Mouse (Mus musculus): ENCODE results near the gene Tns1. TPM values are rescaled to one million over a fixed set of nuclear protein-coding genes. Genes with fewer than 3 reads are reported as not detected.

The Tns1 gene
- polyA plus RNA-seq, 1 experiment from 2014 or later, result 15.6 TPM

DNA sequence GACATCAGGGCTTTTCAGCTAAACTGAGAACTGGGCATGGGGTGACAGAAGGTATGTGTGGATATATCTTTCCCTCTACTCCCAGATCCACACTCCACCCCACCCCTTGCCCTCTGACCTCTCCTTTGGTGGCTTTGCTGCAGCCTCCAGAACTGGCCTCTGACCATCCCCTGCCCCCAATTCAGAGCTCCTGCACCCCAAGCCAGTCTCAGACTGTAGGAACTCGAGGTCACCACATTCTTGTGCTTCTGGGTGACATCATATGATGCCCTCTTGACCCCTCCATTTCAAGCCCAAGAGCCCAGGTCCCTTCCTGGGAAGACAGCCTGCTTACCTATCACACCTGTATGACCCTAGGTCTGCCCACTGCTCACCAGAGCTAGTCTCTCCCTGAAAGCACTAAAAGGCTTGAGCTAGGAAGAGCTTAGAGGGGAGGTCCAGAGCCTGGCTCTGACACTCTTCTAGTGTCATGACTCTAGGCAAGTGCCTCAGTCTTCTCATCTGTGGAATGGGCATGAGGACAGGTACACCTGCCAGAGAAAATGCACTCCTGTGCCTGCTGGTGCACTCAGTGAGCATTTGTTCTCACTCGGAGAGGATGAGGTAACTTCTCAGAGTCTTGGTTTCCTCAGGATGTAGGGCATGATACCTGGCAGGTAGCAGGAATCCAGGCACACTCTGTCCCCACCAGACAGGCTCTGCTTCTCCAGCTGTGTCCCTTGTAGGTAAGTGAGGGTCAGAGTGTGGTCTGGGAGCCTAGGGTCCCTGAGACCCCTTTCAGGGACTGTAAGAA is 214.9 kb downstream of the Tns1 start:
- H3K9ac ChIP-seq (ENCODE audit: low read length), result no peak overlapping the region
- no peak overlapping the region for H3K4me2 ChIP-seq (ENCODE audit: low read depth, low read length, severe bottlenecking)
- no peaks in the 10 kb centered on the region for H3K4me1 ChIP-seq (replicated peaks; ENCODE audit: control insufficient read depth, insufficient read depth, low read length)
- no peak for ATAC-seq (replicated peaks; ENCODE audit: low FRiP score)
- DNase-seq (ENCODE audit: low spot score), result no peak
- 65% methylated on average over 2 of the region's 2 CpGs for WGBS
- H3K36me3 ChIP-seq (ENCODE audit: control insufficient read depth, insufficient read depth, low read length), result no peaks in the 10 kb centered on the region
- H3K4me3 ChIP-seq (ENCODE audit: low read depth, low read length), result no peak overlapping the region
- H3K9me3 ChIP-seq (ENCODE audit: control insufficient read depth, low read length), result no peaks in the 10 kb centered on the region
- no peak overlapping the region for H3K27ac ChIP-seq (ENCODE audit: low read depth, low read length)
- no peaks in the 10 kb centered on the region for H3K27me3 ChIP-seq (ENCODE audit: control insufficient read depth, insufficient read depth, low read length)

DNA sequence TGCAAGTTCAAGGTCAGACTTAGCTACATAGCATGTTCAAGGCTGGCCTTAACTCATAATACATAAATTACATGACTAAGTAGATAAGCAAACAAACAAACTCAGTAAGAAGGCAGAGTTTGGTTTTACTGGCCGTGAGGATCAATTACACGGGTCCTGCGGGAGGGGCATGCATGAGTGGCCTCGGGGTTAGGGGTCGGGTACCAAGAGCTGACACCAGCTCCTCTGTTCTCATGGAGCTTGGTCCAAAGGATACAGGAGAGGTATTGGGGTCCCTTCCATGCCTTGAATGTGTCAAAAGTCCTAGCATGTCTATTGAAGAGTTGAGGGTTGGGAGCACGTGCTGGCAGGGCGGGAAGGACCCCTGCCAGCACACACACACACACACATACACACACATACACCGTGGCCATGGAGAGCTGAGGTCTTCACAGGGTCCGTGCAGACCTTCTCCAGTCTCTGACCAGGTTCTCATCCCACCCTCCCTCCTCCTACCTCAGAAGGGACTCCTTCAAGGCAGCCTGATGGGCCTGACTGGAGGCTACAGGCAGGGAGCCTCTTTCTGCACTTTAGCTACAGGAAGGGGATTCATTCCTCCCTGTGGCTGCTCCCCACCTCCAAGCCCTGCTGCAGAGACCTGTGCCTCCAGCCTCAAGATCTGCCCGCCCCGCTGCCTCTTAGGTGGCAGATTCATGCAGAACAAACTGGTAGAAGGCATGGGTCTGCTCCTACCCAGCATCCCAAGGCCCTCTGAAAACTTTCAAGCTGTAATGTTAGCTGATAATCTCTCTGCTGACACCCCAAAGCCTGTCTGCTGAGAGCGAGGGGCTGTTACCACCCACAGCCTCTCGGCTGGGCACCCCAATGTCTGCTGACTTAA is 215.9 kb downstream of the Tns1 start:
- Histone ChIP-seq H3K27ac (ENCODE audit: low read depth, low read length) (no peak overlapping the region), H3K36me3 (ENCODE audit: control insufficient read depth, insufficient read depth, low read length) (no peaks in the 10 kb centered on the region), H3K27me3 (ENCODE audit: control insufficient read depth, insufficient read depth, low read length) (no peaks in the 10 kb centered on the region), H3K4me1 (replicated peaks; ENCODE audit: control insufficient read depth, insufficient read depth, low read length) (no peaks in the 10 kb centered on the region), H3K9ac (ENCODE audit: low read length) (no peak overlapping the region), H3K4me2 (ENCODE audit: low read depth, low read length, severe bottlenecking) (no peak overlapping the region), H3K4me3 (ENCODE audit: low read depth, low read length) (no peak overlapping the region), H3K9me3 (ENCODE audit: control insufficient read depth, low read length) (no peaks in the 10 kb centered on the region)
- DNase-seq (ENCODE audit: low spot score), result no peak
- 82% methylated on average over 13 of the region's 13 CpGs for WGBS
- no peak for ATAC-seq (replicated peaks; ENCODE audit: low FRiP score)

DNA sequence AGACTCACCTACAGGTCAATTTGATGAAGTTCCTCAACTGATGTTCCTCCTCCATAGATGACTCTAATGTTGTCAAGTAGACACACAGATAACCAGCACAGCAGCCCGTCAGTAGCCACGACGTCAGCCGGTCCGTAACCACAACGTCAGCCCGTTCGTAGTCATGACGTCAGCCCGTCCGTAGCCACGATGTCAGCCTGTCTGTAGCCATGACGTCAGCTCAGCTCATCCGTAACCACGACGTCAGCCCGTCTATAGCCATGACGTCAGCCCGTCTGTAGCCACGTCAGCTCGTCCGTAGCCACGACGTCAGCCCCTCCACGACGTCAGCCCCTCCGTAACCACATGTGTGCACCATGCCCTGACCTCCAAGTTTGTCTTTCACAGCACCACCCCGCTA is 217.1 kb downstream of the Tns1 start:
- Histone ChIP-seq H3K4me1 (replicated peaks; ENCODE audit: control insufficient read depth, insufficient read depth, low read length) (0 out of 2 replicates have a peak, but pooled peaks cover 2% of the 10 kb centered on the region), H3K36me3 (ENCODE audit: control insufficient read depth, insufficient read depth, low read length) (no peaks in the 10 kb centered on the region), H3K27ac (ENCODE audit: low read depth, low read length) (no peak overlapping the region), H3K4me2 (ENCODE audit: low read depth, low read length, severe bottlenecking) (no peak overlapping the region), H3K9ac (ENCODE audit: low read length) (no peak overlapping the region), H3K4me3 (ENCODE audit: low read depth, low read length) (no peak overlapping the region), H3K27me3 (ENCODE audit: control insufficient read depth, insufficient read depth, low read length) (no peaks in the 10 kb centered on the region), H3K9me3 (ENCODE audit: control insufficient read depth, low read length) (no peaks in the 10 kb centered on the region)
- ATAC-seq (replicated peaks; ENCODE audit: low FRiP score) (no peak), DNase-seq (ENCODE audit: low spot score) (peak; percentile 46)
- 95% methylated on average over 28 of the region's 28 CpGs for WGBS

DNA sequence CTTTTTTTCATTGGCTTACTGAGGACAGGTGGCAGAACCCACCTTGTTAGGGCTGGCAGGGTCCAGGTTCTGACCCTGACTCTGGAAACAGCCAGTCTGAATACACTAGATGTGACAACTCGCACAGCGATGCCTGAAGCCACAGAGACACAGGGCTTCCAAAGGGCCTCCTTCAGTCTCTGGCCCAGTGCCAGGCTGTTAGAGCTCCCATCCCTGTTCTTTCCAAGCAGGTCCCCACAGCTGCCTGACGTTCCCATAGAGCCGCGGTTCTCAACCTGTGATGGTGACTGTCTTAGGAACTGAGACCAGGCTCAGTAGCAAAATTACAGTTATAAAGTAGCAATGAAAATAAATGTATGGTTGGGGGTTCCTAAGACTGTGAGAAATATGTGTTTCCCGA is 217.9 kb downstream of the Tns1 start:
- DNase-seq (ENCODE audit: low spot score) (peak; percentile 50), ATAC-seq (replicated peaks; ENCODE audit: low FRiP score) (no peak)
- 90% methylated on average over 6 of the region's 6 CpGs for WGBS
- Histone ChIP-seq H3K4me3 (ENCODE audit: low read depth, low read length) (no peak overlapping the region), H3K4me2 (ENCODE audit: low read depth, low read length, severe bottlenecking) (no peak overlapping the region), H3K9ac (ENCODE audit: low read length) (no peak overlapping the region), H3K9me3 (ENCODE audit: control insufficient read depth, low read length) (no peaks in the 10 kb centered on the region), H3K4me1 (replicated peaks; ENCODE audit: control insufficient read depth, insufficient read depth, low read length) (0 out of 2 replicates have a peak, but pooled peaks cover 2% of the 10 kb centered on the region), H3K27ac (ENCODE audit: low read depth, low read length) (no peak overlapping the region), H3K27me3 (ENCODE audit: control insufficient read depth, insufficient read depth, low read length) (no peaks in the 10 kb centered on the region), H3K36me3 (ENCODE audit: control insufficient read depth, insufficient read depth, low read length) (no peaks in the 10 kb centered on the region)

DNA sequence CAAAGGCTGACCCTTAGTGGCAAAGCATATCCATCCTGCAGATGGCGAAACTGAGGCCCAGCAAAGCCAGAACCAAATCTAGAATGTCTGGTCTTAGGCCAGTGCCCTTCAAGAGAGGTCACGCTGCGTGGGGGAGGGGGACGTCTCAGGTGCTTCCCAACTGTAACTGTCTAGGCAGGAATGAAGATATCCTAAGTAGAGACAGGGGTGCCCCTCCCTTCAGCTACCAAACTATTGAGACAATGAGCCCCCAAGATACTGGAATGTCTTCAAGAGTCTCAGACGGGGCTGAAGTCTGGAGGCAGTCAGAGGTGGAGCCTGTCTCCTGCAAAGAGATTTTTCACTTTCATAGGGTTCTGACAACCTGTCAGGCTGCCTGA is 218.4 kb downstream of the Tns1 start:
- Histone ChIP-seq H3K4me2 (ENCODE audit: low read depth, low read length, severe bottlenecking) (no peak overlapping the region), H3K27me3 (ENCODE audit: control insufficient read depth, insufficient read depth, low read length) (no peaks in the 10 kb centered on the region), H3K9me3 (ENCODE audit: control insufficient read depth, low read length) (no peaks in the 10 kb centered on the region), H3K4me3 (ENCODE audit: low read depth, low read length) (no peak overlapping the region), H3K36me3 (ENCODE audit: control insufficient read depth, insufficient read depth, low read length) (no peaks in the 10 kb centered on the region), H3K27ac (ENCODE audit: low read depth, low read length) (no peak overlapping the region), H3K4me1 (replicated peaks; ENCODE audit: control insufficient read depth, insufficient read depth, low read length) (0 out of 2 replicates have a peak, but pooled peaks cover 2% of the 10 kb centered on the region), H3K9ac (ENCODE audit: low read length) (no peak overlapping the region)
- 68% methylated on average over 5 of the region's 5 CpGs for WGBS
- DNase-seq (ENCODE audit: low spot score), result peak; percentile 41
- no peak for ATAC-seq (replicated peaks; ENCODE audit: low FRiP score)

DNA sequence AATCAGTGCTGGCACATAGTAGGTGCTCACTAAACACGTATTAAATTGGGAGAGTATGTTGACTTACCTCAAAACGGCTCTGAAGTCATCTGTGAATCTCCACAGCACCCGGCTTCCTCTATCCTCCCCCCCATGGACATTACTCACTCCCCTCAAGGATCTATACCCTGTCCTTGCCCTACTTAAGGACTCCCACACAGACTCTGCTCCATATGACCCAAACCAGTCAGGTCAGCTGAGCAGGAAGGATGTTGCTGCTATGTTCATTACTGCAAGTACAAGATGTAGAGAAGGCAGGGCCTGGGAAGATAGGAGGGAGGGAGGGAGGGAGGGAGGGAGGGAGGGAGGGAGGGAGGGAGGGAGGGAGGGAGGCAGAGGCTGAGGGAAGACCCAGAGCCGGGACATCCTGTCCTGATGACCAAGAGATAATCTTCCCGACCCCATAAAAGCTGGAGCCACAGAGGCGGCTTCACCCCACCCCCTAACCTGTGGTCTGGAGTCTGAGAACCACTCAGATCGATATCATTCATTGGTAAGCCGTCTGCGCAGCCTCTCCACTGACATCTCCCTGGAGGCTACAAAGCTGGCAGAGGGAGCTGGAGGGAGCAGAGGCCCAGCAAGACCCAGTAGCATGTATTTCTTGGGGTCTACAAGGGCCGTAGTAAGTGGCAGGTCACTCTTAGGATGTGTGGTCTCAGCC is 219.0 kb downstream of the Tns1 start:
- Histone ChIP-seq H3K36me3 (ENCODE audit: control insufficient read depth, insufficient read depth, low read length) (no peaks in the 10 kb centered on the region), H3K9ac (ENCODE audit: low read length) (no peak overlapping the region), H3K4me3 (ENCODE audit: low read depth, low read length) (no peak overlapping the region), H3K4me1 (replicated peaks; ENCODE audit: control insufficient read depth, insufficient read depth, low read length) (0 out of 2 replicates have a peak, but pooled peaks cover 2% of the 10 kb centered on the region), H3K27ac (ENCODE audit: low read depth, low read length) (no peak overlapping the region), H3K27me3 (ENCODE audit: control insufficient read depth, insufficient read depth, low read length) (no peaks in the 10 kb centered on the region), H3K4me2 (ENCODE audit: low read depth, low read length, severe bottlenecking) (no peak overlapping the region), H3K9me3 (ENCODE audit: control insufficient read depth, low read length) (no peaks in the 10 kb centered on the region)
- 76% methylated on average over 9 of the region's 10 CpGs for WGBS
- DNase-seq (ENCODE audit: low spot score) (peak; percentile 45), ATAC-seq (replicated peaks; ENCODE audit: low FRiP score) (no peak)

DNA sequence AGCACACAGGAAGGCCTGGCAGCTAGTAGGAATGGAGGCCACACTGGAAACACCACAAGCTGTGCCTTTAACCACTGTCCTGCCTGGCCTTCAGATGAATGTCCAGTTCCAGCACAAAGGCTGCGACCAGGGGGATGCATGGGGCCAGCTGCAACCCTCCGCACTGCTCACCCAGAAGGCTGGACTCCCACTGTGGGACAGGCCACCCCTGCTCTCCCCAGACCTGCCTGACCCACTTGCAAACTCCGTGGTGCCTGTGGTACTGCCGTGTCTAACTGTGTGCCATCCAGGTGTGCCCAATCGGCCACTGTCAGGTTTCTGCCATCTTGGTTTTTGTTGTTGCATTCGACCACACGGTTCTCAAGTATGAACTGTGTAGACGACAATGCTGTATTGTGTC is 219.6 kb downstream of the Tns1 start:
- 90% methylated on average over 8 of the region's 8 CpGs for WGBS
- DNase-seq (ENCODE audit: low spot score), result peak; percentile 40

DNA sequence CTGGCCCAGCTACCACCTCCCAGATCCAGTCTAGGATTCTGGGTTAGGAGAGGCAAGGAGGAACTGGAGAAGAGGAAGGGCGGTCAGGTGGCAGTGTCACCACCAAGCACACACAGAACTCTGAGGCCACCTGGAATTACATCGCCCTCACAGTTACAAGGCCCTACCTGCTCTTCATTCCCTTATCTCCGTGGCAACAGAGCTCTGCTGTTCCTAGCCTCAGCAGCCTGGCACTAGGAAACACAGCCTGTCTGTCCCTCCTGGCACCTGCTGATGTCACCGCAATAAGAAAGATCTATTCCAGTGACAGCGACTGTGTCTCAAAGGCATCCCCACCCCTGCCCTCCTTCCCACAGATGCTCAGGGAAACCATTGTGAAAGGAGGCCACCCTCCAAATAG is 221.2 kb downstream of the Tns1 start:
- 0 out of 2 replicates have a peak, but pooled peaks cover 2% of the 10 kb centered on the region for H3K4me1 ChIP-seq (replicated peaks; ENCODE audit: control insufficient read depth, insufficient read depth, low read length)
- no peak overlapping the region for H3K27ac ChIP-seq (ENCODE audit: low read depth, low read length)
- ATAC-seq (replicated peaks; ENCODE audit: low FRiP score), result peak; percentile 18; the same call in 1 of the 2 replicates
- H3K4me2 ChIP-seq (ENCODE audit: low read depth, low read length, severe bottlenecking), result no peak overlapping the region
- H3K4me3 ChIP-seq (ENCODE audit: low read depth, low read length), result no peak overlapping the region
- H3K9ac ChIP-seq (ENCODE audit: low read length), result no peak overlapping the region
- H3K9me3 ChIP-seq (ENCODE audit: control insufficient read depth, low read length), result no peaks in the 10 kb centered on the region
- peak; percentile 48 for DNase-seq (ENCODE audit: low spot score)
- H3K36me3 ChIP-seq (ENCODE audit: control insufficient read depth, insufficient read depth, low read length), result no peaks in the 10 kb centered on the region
- 78% methylated on average over 5 of the region's 5 CpGs for WGBS
- H3K27me3 ChIP-seq (ENCODE audit: control insufficient read depth, insufficient read depth, low read length), result no peaks in the 10 kb centered on the region

More for the DNA sequence above, 219.6 kb downstream of the Tns1 start:
- Histone ChIP-seq H3K9ac (ENCODE audit: low read length) (no peak overlapping the region), H3K27ac (ENCODE audit: low read depth, low read length) (no peak overlapping the region), H3K4me2 (ENCODE audit: low read depth, low read length, severe bottlenecking) (no peak overlapping the region), H3K4me1 (replicated peaks; ENCODE audit: control insufficient read depth, insufficient read depth, low read length) (0 out of 2 replicates have a peak, but pooled peaks cover 2% of the 10 kb centered on the region), H3K27me3 (ENCODE audit: control insufficient read depth, insufficient read depth, low read length) (no peaks in the 10 kb centered on the region), H3K36me3 (ENCODE audit: control insufficient read depth, insufficient read depth, low read length) (no peaks in the 10 kb centered on the region), H3K9me3 (ENCODE audit: control insufficient read depth, low read length) (no peaks in the 10 kb centered on the region), H3K4me3 (ENCODE audit: low read depth, low read length) (no peak overlapping the region)
- no peak for ATAC-seq (replicated peaks; ENCODE audit: low FRiP score)
